Mouse (Mus musculus): ENCODE measurements around the gene Pip5k1b. TPM values are rescaled to one million over a fixed set of nuclear protein-coding genes. Genes with fewer than 3 reads are reported as not detected.

Gene Pip5k1b
- polyA plus RNA-seq, 1 experiment from 2014 or later, result 18.2 TPM

- peak within 1 kb of the TSS; percentile 95 for H3K27ac ChIP-seq
- H3K9me3 ChIP-seq, result no peaks in the 10 kb centered on the region
- H3K4me1 ChIP-seq (replicated peaks), result 0 out of 2 replicates have a peak, but pooled peaks cover 5% of the 10 kb centered on the region
- H3K27me3 ChIP-seq (replicated peaks), result no peaks in the 10 kb centered on the region
- no peaks in the 10 kb centered on the region for H3K36me3 ChIP-seq
- peak; percentile 97 for ATAC-seq
- peak within 1 kb of the TSS; percentile 72 for H3K4me2 ChIP-seq (replicated peaks)
- 0% methylated on average over 88 of the region's 92 CpGs for WGBS
- H3K4me3 ChIP-seq (replicated peaks), result peak within 1 kb of the TSS; percentile 85
- peak within 1 kb of the TSS; percentile 83 for H3K9ac ChIP-seq
These were observed 78.5 kb downstream of the Pip5k1b start, which contains the start of gene Fam122a for GRCm38 (mm10) chr19:24476929-24477882. Gene Fam122a (minus strand): TSS chr19:24477356.

GRCm38 (mm10) chr19:24476461-24476860, 79.2 kb downstream of the Pip5k1b start:
- H3K4me2 ChIP-seq (replicated peaks), result peak overlapping the region; percentile 72
- peak overlapping the region; percentile 85 for H3K4me3 ChIP-seq (replicated peaks)
- H3K27me3 ChIP-seq (replicated peaks), result no peaks in the 10 kb centered on the region
- H3K27ac ChIP-seq, result peak overlapping the region; percentile 95
- H3K4me1 ChIP-seq (replicated peaks), result 0 out of 2 replicates have a peak, but pooled peaks cover 5% of the 10 kb centered on the region
- WGBS, result under 1% methylated on average over 11 of the region's 11 CpGs
- H3K36me3 ChIP-seq, result no peaks in the 10 kb centered on the region
- no peaks in the 10 kb centered on the region for H3K9me3 ChIP-seq
- H3K9ac ChIP-seq, result peak overlapping the region; percentile 83
- ATAC-seq, result no peak

GRCm38 (mm10) chr19:24475281-24475680, 80.4 kb downstream of the Pip5k1b start:
- no peaks in the 10 kb centered on the region for H3K9me3 ChIP-seq
- H3K27me3 ChIP-seq (replicated peaks), result no peaks in the 10 kb centered on the region
- no peak overlapping the region for H3K4me2 ChIP-seq (replicated peaks)
- H3K27ac ChIP-seq, result no peak overlapping the region
- H3K4me1 ChIP-seq (replicated peaks), result 0 out of 2 replicates have a peak, but pooled peaks cover 5% of the 10 kb centered on the region
- no peak overlapping the region for H3K9ac ChIP-seq
- H3K4me3 ChIP-seq (replicated peaks), result no peak overlapping the region
- no peak for ATAC-seq
- 81% methylated on average over 6 of the region's 6 CpGs for WGBS
- H3K36me3 ChIP-seq, result no peaks in the 10 kb centered on the region

- WGBS, result 90% methylated on average over 5 of the region's 5 CpGs
- no peak overlapping the region for H3K27ac ChIP-seq
- H3K4me1 ChIP-seq (replicated peaks), result 0 out of 2 replicates have a peak, but pooled peaks cover 2% of the 10 kb centered on the region
- no peak overlapping the region for H3K4me2 ChIP-seq (replicated peaks)
- no peaks in the 10 kb centered on the region for H3K27me3 ChIP-seq (replicated peaks)
- no peak overlapping the region for H3K9ac ChIP-seq
- no peaks in the 10 kb centered on the region for H3K36me3 ChIP-seq
- no peaks in the 10 kb centered on the region for H3K9me3 ChIP-seq
- no peak for ATAC-seq
- no peak overlapping the region for H3K4me3 ChIP-seq (replicated peaks)
These were observed 83.2 kb downstream of the Pip5k1b start for GRCm38 (mm10) chr19:24472512-24472911.

GRCm38 (mm10) chr19:24471538-24471937, 84.1 kb downstream of the Pip5k1b start:
- Histone ChIP-seq H3K9me3 (no peaks in the 10 kb centered on the region), H3K36me3 (no peaks in the 10 kb centered on the region), H3K4me2 (replicated peaks) (no peak overlapping the region), H3K27me3 (replicated peaks) (no peaks in the 10 kb centered on the region), H3K4me1 (replicated peaks) (0 out of 2 replicates have a peak, but pooled peaks cover 2% of the 10 kb centered on the region), H3K27ac (no peak overlapping the region), H3K4me3 (replicated peaks) (no peak overlapping the region), H3K9ac (no peak overlapping the region)
- WGBS, result 90% methylated on average over 6 of the region's 6 CpGs
- ATAC-seq, result no peak

- Histone ChIP-seq H3K27me3 (replicated peaks) (no peaks in the 10 kb centered on the region), H3K4me2 (replicated peaks) (no peak overlapping the region), H3K4me1 (replicated peaks) (no peaks in the 10 kb centered on the region), H3K27ac (no peak overlapping the region), H3K9ac (no peak overlapping the region), H3K36me3 (no peaks in the 10 kb centered on the region), H3K9me3 (no peaks in the 10 kb centered on the region), H3K4me3 (replicated peaks) (no peak overlapping the region)
- 79% methylated on average over 4 of the region's 4 CpGs for WGBS
- peak; percentile 34; the same call in 1 of the 2 replicates for ATAC-seq
These were observed 86.5 kb downstream of the Pip5k1b start for GRCm38 (mm10) chr19:24469216-24469615.

- Histone ChIP-seq H3K27ac (no peak overlapping the region), H3K9ac (no peak overlapping the region), H3K9me3 (no peaks in the 10 kb centered on the region), H3K4me1 (replicated peaks) (no peaks in the 10 kb centered on the region), H3K27me3 (replicated peaks) (no peaks in the 10 kb centered on the region), H3K4me3 (replicated peaks) (no peak overlapping the region), H3K36me3 (no peaks in the 10 kb centered on the region), H3K4me2 (replicated peaks) (no peak overlapping the region)
- 68% methylated on average over 3 of the region's 3 CpGs for WGBS
- ATAC-seq, result no peak
These were observed 87.1 kb downstream of the Pip5k1b start for GRCm38 (mm10) chr19:24468616-24469015.

GRCm38 (mm10) chr19:24463011-24463410, 92.7 kb downstream of the Pip5k1b start:
- WGBS, result 75% methylated on average over 3 of the region's 3 CpGs
- H3K36me3 ChIP-seq, result no peaks in the 10 kb centered on the region
- H3K9ac ChIP-seq, result no peak overlapping the region
- no peak overlapping the region for H3K27ac ChIP-seq
- ATAC-seq, result no peak
- H3K4me1 ChIP-seq (replicated peaks), result no peaks in the 10 kb centered on the region
- no peak overlapping the region for H3K4me3 ChIP-seq (replicated peaks)
- H3K9me3 ChIP-seq, result no peaks in the 10 kb centered on the region
- no peak overlapping the region for H3K4me2 ChIP-seq (replicated peaks)
- no peaks in the 10 kb centered on the region for H3K27me3 ChIP-seq (replicated peaks)

GRCm38 (mm10) chr19:24456591-24457231, 99.0 kb downstream of the Pip5k1b start:
- Histone ChIP-seq H3K4me3 (replicated peaks) (no peak overlapping the region), H3K27me3 (replicated peaks) (no peaks in the 10 kb centered on the region), H3K9me3 (no peaks in the 10 kb centered on the region), H3K36me3 (no peaks in the 10 kb centered on the region), H3K4me2 (replicated peaks) (no peak overlapping the region), H3K9ac (no peak overlapping the region), H3K27ac (no peak overlapping the region), H3K4me1 (replicated peaks) (peaks cover 4% of the 10 kb centered on the region)
- 91% methylated on average over 6 of the region's 6 CpGs for WGBS
- ATAC-seq, result no peak

- ATAC-seq, result no peak
- no peak overlapping the region for H3K9ac ChIP-seq
- no peak overlapping the region for H3K4me3 ChIP-seq (replicated peaks)
- H3K27me3 ChIP-seq (replicated peaks), result no peaks in the 10 kb centered on the region
- WGBS, result 83% methylated on average over 6 of the region's 6 CpGs
- H3K9me3 ChIP-seq, result no peaks in the 10 kb centered on the region
- no peaks in the 10 kb centered on the region for H3K36me3 ChIP-seq
- peaks cover 4% of the 10 kb centered on the region for H3K4me1 ChIP-seq (replicated peaks)
- no peak overlapping the region for H3K27ac ChIP-seq
- H3K4me2 ChIP-seq (replicated peaks), result no peak overlapping the region
These were observed 100.3 kb downstream of the Pip5k1b start for GRCm38 (mm10) chr19:24455249-24455960.

- Histone ChIP-seq H3K4me3 (replicated peaks) (no peak overlapping the region), H3K9ac (no peak overlapping the region), H3K4me2 (replicated peaks) (peak overlapping the region; percentile 12), H3K27ac (no peak overlapping the region), H3K36me3 (no peaks in the 10 kb centered on the region), H3K9me3 (no peaks in the 10 kb centered on the region), H3K27me3 (replicated peaks) (no peaks in the 10 kb centered on the region), H3K4me1 (replicated peaks) (peaks cover 4% of the 10 kb centered on the region)
- ATAC-seq, result peak; percentile 77
- 67% methylated on average over 2 of the region's 2 CpGs for WGBS
These were observed 101.2 kb downstream of the Pip5k1b start for GRCm38 (mm10) chr19:24454451-24454850.

- H3K27me3 ChIP-seq (replicated peaks), result no peaks in the 10 kb centered on the region
- no peaks in the 10 kb centered on the region for H3K9me3 ChIP-seq
- 0 out of 2 replicates have a peak overlapping the region, but pooled peaks have one; percentile 44 for H3K27ac ChIP-seq
- H3K4me2 ChIP-seq (replicated peaks), result peak overlapping the region; percentile 28; the same call in 1 of the 2 replicates
- 55% methylated on average over 13 of the region's 13 CpGs for WGBS
- H3K4me1 ChIP-seq (replicated peaks), result peaks cover 4% of the 10 kb centered on the region
- H3K36me3 ChIP-seq, result no peaks in the 10 kb centered on the region
- no peak overlapping the region for H3K4me3 ChIP-seq (replicated peaks)
- no peak overlapping the region for H3K9ac ChIP-seq
- ATAC-seq, result no peak
These were observed 102.3 kb downstream of the Pip5k1b start for GRCm38 (mm10) chr19:24453379-24453778.

Data from intestine, embryonic 15.5 days (tissue).